Mouse (Mus musculus) right cerebral cortex, postnatal 14 days (tissue): ENCODE results near the gene Tm4sf5.
"Not testable (repeated sequence)": the region's sequence is repeated elsewhere in the genome, so short reads cannot be mapped to it uniquely, and the experiment has no call there.

ENCODE experiments used
- DNase-seq: peaks from one replicate; pipeline ENCODE4 v3.0.0; 2022

The Tm4sf5 gene

DNA sequence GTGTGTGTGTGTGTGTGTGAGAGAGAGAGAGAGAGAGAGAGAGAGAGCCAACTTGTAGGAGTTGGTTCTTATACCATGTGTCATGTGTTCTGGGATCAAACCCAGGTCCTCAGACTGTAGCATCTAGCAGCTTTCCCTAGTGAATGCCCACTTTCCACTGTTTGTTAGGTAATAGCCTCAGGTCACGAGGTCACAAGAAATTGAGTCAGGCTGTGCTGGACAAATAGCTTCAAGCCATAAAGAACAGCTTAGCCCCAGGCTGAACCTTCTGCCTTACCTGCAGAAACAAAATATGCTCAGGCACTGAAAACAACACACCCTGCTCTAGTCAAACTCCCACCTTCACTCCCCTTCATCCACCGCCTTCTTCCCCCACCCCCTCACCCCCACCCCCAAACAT, 6.2 kb downstream of the Tm4sf5 start:
- DNase-seq, result no peak

- no peak for DNase-seq
Observed at GRCm38 (mm10) chr11:70511825-70512224, 6.8 kb downstream of the Tm4sf5 start.

- no peak for DNase-seq
Observed at GRCm38 (mm10) chr11:70512709-70513342, 7.8 kb downstream of the Tm4sf5 start.

GRCm38 (mm10) chr11:70513520-70513919, 8.5 kb downstream of the Tm4sf5 start:
- DNase-seq, result no peak

DNA sequence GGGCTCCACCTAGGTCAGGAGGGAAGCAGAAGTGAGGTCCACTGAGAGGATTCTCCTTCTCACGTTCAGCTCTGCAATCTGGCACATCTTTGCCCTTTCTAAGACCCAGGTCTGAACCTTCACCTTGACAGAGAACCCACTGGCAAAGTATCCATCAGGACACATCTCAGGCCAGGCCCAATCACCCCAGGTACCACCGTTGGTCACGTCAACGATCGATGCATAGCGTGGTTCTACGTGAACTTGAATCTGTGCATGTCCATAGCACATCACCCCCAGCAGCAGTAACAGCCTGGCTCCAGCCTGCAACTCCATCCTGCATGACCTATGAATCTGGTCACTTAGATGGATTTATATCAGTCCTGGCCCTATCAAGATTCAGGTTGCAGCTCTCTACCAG, 9.2 kb downstream of the Tm4sf5 start, which contains the start of gene Vmo1:
Vmo1 (minus strand) TSS at position 329 of the 400 bp plus-strand sequence.
- DNase-seq, result no peak

- no peak for DNase-seq
Observed at GRCm38 (mm10) chr11:70516352-70516751, 11.3 kb downstream of the Tm4sf5 start.

GRCm38 (mm10) chr11:70518436-70518835, 13.4 kb downstream of the Tm4sf5 start:
- DNase-seq, result no peak

GRCm38 (mm10) chr11:70518923-70519322, 13.9 kb downstream of the Tm4sf5 start, which contains the start of gene Gltpd2:
Gltpd2 (plus strand) TSS chr11:70519196.
- no peak for DNase-seq

GRCm38 (mm10) chr11:70520178-70520769, 15.2 kb downstream of the Tm4sf5 start:
- peak; percentile 42 for DNase-seq

GRCm38 (mm10) chr11:70523306-70523989, 18.4 kb downstream of the Tm4sf5 start:
- DNase-seq, result not testable (repeated sequence)

DNA sequence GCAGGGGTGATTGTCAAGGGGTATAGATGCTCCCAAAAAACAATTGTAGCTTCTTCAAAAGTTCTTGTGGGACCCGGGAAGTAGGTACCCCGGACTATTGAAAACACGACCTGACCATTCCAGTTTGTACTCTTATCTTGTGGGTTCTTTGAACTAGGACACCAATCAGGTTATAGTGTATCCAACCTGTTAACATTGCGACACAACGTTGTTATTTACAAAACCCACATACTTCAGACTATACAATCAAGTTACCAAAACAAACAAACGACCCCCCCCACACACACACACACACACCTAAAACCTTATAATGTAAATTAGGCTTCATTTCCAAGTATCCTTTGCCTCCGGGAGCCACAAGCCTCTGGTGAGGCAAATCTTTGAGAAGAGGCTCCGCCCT, 19.7 kb downstream of the Tm4sf5 start:
- DNase-seq, result no peak

- peak; percentile 87 for DNase-seq
Observed at GRCm38 (mm10) chr11:70525184-70525678, 20.2 kb downstream of the Tm4sf5 start, which contains the start of gene Psmb6. Psmb6 (plus strand) TSS chr11:70525367.

DNA sequence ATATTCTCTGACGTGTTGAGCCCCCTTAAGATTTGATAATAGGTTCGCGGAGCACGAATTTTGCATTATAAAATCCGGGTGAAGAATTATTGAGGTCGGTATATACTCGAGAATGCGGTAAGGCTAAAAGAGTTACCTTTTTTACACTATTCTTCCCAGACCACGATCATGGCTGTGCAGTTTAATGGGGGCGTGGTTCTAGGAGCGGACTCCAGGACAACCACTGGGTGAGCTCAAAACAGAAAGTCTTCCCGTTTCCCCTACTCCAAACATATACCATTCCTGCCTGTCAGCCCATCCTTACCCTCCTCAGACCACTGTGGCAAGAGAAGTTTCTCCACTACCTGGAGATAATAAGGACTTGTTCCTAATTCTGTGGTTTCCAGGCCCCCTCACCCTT, 20.7 kb downstream of the Tm4sf5 start:
- DNase-seq, result no peak

- no peak for DNase-seq
Observed at GRCm38 (mm10) chr11:70526211-70526610, 21.2 kb downstream of the Tm4sf5 start.

GRCm38 (mm10) chr11:70528610-70529009, 23.6 kb downstream of the Tm4sf5 start:
- DNase-seq, result no peak

GRCm38 (mm10) chr11:70531065-70531464, 26.0 kb downstream of the Tm4sf5 start:
- DNase-seq, result not testable (repeated sequence)

DNA sequence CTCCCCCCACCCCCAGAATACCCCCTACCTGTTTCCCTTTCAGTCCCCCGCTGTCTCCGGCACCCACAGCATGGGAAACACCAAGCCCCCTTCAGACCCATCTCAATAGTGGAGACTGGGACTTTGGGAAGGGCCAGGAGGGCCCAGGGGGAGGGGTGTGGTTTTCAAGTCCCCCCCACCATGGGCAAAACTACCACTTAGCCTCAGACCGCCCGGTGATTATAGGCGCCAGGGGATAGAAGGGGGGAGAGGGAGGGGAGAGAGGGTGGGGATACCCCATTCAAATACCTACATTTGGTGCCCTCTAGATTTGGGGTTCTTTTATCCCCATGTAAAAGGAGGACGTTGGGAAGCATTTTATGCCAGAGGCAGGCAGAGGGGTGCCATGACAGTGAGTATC, 27.8 kb downstream of the Tm4sf5 start, which contains the start of gene Gm40193:
Gm40193 (minus strand) TSS at position 101 of the 400 bp plus-strand sequence.
- DNase-seq, result no peak

- no peak for DNase-seq
Observed at GRCm38 (mm10) chr11:70539423-70539822, 34.4 kb downstream of the Tm4sf5 start.

DNA sequence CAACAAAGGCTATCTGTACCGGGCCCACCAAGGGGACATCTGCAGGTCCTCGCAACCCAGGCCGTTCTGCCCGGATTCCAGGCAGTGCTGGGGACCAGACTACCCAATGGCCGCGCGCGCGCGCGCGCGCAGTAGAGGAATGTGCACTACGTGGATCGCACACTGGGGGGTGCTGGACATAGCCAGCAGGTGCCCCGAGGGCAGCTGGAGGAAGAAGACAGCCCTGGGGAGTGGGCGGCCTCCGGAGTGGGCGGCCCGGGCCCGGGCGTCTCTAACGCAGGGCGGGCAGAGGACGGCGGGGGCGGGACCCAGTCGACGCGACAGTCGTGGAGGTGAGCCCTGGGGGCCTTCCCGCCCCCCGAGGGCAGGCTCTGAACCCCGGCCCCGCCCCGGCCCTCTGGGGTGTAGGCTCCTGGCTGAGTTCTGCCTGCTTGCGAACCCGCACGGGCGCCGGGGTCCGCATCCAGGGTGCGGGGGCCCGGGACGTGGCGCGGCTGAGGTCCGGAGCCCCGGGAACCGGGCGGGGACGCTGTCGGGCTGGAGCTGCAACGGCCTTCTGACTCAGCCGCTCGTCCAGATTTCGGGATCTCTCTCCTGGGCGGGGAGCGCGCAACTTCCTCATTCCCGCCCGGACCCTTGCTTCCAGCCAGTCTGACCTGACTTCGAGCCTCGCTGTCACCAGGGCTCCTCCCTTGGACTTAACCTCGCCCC, 35.0 kb downstream of the Tm4sf5 start, which contains the start of gene Pld2:
Pld2 (plus strand) TSS at position 188 of the 711 bp plus-strand sequence.
- peak; percentile 83 for DNase-seq

DNA sequence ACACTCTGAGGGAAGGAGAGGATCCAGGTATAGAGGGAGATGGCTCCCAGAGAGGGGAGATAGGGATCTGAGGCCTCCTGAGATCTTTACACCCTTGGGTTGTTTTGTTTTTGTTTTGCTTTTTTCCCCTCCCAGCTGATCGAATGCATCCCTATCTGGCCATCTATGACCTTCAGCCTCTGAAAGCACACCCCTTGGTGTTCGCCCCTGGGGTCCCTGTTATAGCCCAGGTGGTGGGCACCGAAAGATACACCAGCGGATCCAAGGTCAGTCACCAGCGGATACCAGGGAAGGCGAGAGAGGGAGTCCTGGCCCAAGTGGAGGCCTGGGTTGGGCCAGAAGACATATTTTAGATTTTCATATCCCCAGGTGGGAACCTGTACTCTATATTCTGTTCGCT, 35.9 kb downstream of the Tm4sf5 start:
- DNase-seq, result no peak

DNA sequence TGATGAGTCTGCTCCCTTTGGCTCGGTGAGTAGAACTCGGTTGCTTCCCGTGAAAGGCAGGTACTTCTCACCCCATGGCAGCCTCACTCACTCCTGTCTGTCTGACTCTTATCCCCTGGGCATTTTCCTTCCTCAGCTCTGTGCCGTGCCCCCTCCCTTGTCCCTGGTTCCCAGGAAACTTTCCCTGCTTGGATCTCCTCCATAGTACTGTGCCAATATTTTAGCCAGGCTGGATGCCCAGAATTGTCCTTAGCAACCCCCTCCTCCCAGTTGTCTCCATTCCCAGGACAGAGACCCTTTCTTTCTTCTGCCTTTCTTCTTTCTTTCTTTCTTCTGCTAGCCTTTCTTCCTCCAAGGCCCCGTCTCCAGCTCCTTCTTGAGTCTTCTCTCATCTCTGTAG, 36.4 kb downstream of the Tm4sf5 start:
- DNase-seq, result no peak

DNA sequence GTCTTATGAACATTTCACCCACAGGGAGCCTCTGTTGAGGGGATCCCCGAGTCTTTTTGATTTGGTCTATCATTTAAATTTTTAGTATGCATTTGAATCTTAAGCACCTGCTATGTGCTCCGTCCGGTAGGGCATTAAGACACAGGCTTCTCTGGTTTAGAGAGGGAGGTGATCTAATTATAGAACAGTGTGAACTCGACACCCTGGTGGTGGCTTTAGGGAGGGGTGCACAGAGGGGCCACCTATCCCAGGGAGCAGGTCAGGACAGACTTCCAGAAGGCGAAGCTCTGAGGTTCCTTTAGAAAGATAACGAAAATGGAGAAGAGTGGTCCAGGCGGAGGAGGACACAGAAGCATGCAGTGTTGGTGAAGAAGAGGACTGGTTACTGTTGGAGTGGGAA, 39.5 kb downstream of the Tm4sf5 start:
- DNase-seq, result no peak

- no peak for DNase-seq
Observed at GRCm38 (mm10) chr11:70551526-70551925, 46.5 kb downstream of the Tm4sf5 start.
